27 mouse cellular contexts compared by ENCODE assay signal in genomic region chr16:28935701-28936100, GRCm38 (mm10). TPM values are rescaled to one million over a fixed set of nuclear protein-coding genes. Genes with fewer than 3 reads are reported as not detected.
"Had no signal": no experiment of that assay in that cellular context is flagged by ENCODE, and none has a peak within 500 bp of the region (broad histone marks: within the 10 kb centered on the region; RNA-seq: fewer than 3 reads in every experiment).

No protein-coding gene starts in this region.

- H3K36me3 ChIP-seq: heart, embryonic 10.5 days; heart, embryonic 12.5 days; hindbrain, embryonic 10.5 days; hindbrain, embryonic 12.5 days; intestine, embryonic 15.5 days; limb, embryonic 10.5 days; limb, embryonic 12.5 days; liver, embryonic 13.5 days; liver, embryonic 15.5 days had no signal

- DNase-seq: gastrocnemius, adult 2 months; gastrocnemius, postnatal 10 days; gastrocnemius, postnatal 25 days; heart, adult 18-20 months; heart, postnatal 10 days; heart, postnatal 4 days; kidney, adult 18-20 months; kidney, adult 8-10 months; kidney, postnatal 10 days; kidney, postnatal 25 days; kidney, postnatal 4 days; liver; liver, embryonic 13.5 days had no signal

- H3K4me1 ChIP-seq: hindbrain, embryonic 12.5 days; intestine, embryonic 15.5 days; liver, embryonic 13.5 days; liver, embryonic 15.5 days had no signal

- H3K9me3 ChIP-seq: heart, embryonic 10.5 days; heart, embryonic 12.5 days; hindbrain, embryonic 10.5 days; hindbrain, embryonic 12.5 days; intestine, embryonic 15.5 days; limb, embryonic 10.5 days; limb, embryonic 12.5 days; liver, embryonic 13.5 days; liver, embryonic 15.5 days had no signal

- H3K4me3 ChIP-seq: gastrocnemius, adult 2 months; heart, embryonic 10.5 days; heart, embryonic 12.5 days; hindbrain, embryonic 10.5 days; hindbrain, embryonic 12.5 days; intestine, embryonic 15.5 days; layer of hippocampus, adult 2 months; left cerebral cortex, adult 2 months; limb, embryonic 10.5 days; limb, embryonic 12.5 days; liver, embryonic 13.5 days; liver, embryonic 15.5 days had no signal

- H3K27ac ChIP-seq: gastrocnemius, adult 2 months; heart, embryonic 10.5 days; hindbrain, embryonic 12.5 days; hindbrain, embryonic 14.5 days; intestine, embryonic 15.5 days; layer of hippocampus, adult 2 months; left cerebral cortex, adult 2 months; limb, embryonic 12.5 days; liver, embryonic 13.5 days; liver, embryonic 15.5 days had no signal

- ATAC-seq: hindbrain, embryonic 16.5 days; inflammation-experienced regulatory T-cells, adult 6 months; intestine, embryonic 15.5 days had no signal

- H3K4me2 ChIP-seq: heart, embryonic 12.5 days; hindbrain, embryonic 12.5 days; hindbrain, embryonic 14.5 days; intestine, embryonic 15.5 days; limb, embryonic 12.5 days; liver, embryonic 11.5 days; liver, embryonic 13.5 days; liver, embryonic 15.5 days had no signal

- H3K9ac ChIP-seq: heart, embryonic 12.5 days; hindbrain, embryonic 12.5 days; hindbrain, embryonic 14.5 days; intestine, embryonic 15.5 days; limb, embryonic 12.5 days; liver, embryonic 13.5 days; liver, embryonic 15.5 days had no signal

- H3K27me3 ChIP-seq: intestine, embryonic 15.5 days had no signal

RNA-seq across cellular contexts. Expression of gene Mb21d2, which starts 6.2 kb away (rescaled TPM):
- polyA plus RNA-seq: inflammation-experienced regulatory T-cells, adult 6 months had no signal
